Mouse (Mus musculus): ENCODE measurements around the gene Tbc1d23. TPM values are rescaled to one million over a fixed set of nuclear protein-coding genes. Genes with fewer than 3 reads are reported as not detected.
A peak's percentile ranks its signal among the peaks of the same experiment; 100 is the strongest.

Gene Tbc1d23
- polyA plus RNA-seq, 3 experiments from 2014 or later: 19.6 to 46.0 (median 28.1) TPM

DNA sequence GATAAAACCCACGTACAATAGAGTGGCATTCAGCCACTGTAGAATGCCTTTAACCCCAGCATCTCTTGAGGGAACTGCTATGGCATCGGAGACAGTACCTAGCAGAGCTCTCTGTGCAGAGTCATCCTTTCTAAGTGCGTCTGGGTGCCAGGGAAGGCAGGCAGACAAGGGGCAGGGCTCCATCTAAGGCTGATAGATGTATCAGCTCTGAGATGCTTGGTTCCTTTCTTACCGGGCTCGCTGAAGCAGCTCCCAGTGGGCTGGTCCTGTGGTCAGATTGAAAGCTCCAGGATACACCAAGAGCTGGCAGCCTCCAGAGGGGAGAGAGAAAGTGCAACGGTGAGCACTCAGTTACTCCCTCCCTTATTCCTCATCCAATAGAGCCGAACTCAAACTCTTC is 71.5 kb downstream of the Tbc1d23 start:
- no peak for ATAC-seq

DNA sequence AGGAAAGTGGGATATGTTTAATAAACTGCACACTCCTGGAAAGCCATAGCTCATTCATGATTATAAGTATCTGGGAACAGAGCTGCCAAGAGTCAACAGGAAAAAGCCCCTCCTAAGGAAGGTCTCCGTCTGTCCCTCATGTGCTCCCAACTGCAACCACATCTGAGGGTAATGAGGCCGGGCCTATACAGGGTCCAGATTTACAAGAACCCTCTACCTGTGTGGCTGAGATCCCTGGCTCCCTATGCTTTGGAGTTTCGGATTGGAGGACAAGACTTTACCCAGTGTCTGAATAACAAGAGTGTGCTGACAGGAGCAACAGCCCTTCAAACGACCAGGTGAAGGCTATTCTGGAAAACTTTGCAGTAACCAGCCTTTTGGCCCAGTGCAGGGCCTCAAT is 73.6 kb downstream of the Tbc1d23 start:
- no peak for ATAC-seq

DNA sequence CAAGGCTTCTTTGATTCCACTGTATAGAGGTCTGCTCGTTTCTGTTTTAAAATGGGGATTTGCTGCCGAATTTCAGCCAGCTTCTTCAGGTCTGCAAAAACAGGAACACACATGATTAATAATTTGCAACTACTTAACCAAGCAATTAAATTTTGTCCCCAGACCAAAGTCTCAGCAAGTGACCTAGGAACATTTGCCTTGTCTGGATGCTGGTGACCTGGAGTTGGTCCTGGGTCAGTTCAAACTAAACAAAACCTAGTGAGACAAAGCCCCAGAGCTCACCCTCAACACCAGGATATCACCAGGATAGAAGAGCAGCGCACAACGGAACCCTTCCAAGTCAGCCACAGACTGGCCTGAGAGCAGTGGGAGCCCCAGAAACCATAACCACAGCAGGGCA is 74.2 kb downstream of the Tbc1d23 start:
- ATAC-seq: no peak

GRCm38 (mm10) chr16:57155899-57156298 is 75.4 kb downstream of the Tbc1d23 start:
- ATAC-seq: no peak

GRCm38 (mm10) chr16:57151437-57151836 is 79.9 kb downstream of the Tbc1d23 start:
- no peak for ATAC-seq

GRCm38 (mm10) chr16:57144741-57145140 is 86.6 kb downstream of the Tbc1d23 start:
- no peak for ATAC-seq

DNA sequence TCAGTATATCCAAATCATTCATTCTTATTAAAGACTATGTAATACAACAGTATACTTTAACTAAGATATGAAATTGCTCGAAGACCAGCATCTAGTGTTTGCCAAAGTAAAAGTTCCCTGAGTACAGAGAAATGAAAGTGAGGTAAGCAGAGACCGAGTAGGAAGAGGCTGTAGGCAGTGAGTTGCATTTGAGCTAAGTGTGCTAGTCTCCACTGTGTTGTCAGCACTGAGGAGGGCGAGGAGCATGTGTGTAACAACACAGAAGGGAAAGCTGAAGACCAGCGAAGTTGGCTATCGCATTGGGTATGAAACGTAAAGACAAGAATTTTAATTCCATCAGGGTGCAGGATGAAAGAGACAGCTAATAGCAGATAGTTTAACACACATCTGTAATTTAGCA is 97.7 kb downstream of the Tbc1d23 start:
- no peak for ATAC-seq

DNA sequence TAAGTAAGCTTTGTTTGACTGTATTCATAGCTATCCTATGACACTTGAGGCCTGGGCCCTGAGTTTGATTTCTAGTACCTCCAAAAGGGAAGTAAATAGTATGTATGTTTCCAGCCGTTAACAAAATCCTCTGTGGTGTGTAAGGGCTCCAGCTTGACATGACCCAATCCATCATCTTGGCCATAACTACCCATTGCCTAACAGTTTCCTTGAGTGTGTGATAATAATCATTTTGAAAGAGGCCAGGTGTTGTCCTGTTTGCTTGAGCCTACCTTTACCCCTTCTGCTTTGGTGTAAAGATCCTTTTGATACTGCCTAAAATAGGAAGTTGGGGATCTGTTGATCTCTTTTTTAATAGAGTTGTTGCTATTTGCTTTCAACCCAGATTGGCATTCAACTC is 99.0 kb downstream of the Tbc1d23 start:
- ATAC-seq: no peak

- ATAC-seq: no peak
These were observed 99.8 kb downstream of the Tbc1d23 start for GRCm38 (mm10) chr16:57131544-57131943.

GRCm38 (mm10) chr16:57130752-57131400 is 100.4 kb downstream of the Tbc1d23 start:
- no peak for ATAC-seq

- no peak for ATAC-seq
These were observed 103.5 kb downstream of the Tbc1d23 start for GRCm38 (mm10) chr16:57127825-57128224.

DNA sequence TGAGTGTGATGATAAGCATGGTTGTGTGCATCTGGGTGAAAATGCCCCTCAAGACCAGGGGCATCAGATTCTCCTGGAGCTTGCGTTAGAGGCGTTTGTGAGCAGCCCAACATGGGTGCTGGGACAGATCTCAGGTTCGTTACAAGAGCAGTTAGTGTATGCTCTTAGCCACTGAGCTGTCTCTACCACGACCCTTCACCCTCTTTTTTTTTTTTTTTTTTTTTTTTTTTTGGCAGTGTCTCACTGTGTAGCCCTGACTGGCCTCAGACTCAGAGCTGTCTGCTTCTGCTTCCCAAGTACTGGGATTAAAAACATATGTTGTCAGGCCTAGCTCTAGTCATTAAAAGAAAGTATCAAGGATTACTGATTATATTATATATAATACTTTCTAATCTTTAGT is 105.0 kb downstream of the Tbc1d23 start:
- no peak for ATAC-seq

GRCm38 (mm10) chr16:57122682-57123445 is 108.4 kb downstream of the Tbc1d23 start:
- ATAC-seq: no peak

GRCm38 (mm10) chr16:57121816-57122415 is 109.4 kb downstream of the Tbc1d23 start:
- peak; percentile 1 for ATAC-seq

DNA sequence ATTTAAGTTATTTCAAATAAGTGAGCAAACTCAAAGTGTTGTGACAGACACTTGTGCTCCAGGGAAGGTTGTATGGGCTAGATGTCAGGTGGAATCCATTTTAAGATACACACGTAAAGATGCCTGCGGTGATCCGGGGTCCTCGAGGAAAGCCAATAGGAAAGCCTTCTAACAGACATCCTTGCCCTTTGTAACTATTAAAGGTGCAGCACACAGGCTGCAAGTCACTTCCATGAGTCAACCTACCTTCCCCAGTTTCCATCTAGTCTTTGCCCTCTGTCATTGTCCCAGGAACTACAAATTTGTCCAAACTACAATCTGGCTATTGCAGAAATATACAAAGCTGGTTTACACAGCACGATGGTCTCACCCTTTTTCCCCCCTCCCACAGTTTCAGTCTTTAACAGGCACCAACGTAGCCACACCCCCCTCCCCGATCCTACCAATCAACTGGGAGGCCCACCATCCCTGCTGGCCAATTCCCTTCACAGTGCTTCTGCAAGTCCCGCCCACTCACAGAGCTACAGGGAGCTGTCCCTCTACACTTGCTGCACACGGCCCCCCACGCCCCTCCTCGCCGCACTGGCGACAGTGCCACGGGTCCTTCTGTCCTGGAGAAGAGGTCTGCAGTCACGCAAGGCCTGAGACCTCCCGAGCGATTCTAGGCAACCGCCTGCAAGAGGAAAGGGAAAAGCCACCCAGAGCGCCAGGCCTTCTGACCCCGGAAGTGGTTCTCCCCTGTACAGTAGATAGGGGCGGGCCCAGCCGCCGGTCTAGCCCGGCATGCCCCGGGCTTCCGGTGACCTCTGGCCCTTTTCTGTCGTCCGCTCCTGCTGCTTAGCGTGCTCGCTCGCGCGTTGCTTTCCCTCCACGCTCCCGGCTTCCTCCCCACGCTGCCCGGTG is 110.1 kb downstream of the Tbc1d23 start, which contains the start of gene Tomm70a:
TSS of gene Tomm70a (plus strand) at position 791 of the 903 bp plus-strand sequence.
- peak; percentile 94 for ATAC-seq

Other genes starting within 250 kb of the Tbc1d23 start
- gene Tmem45a2, start 160.1 kb downstream of the Tbc1d23 start, polyA plus RNA-seq (2017; shearing (Covaris generic)): not detected
- gene Tomm70a, start 109.8 kb downstream of the Tbc1d23 start, polyA plus RNA-seq (2017; shearing (Covaris generic)): 10 to 100 TPM; 10.8 to 14.7 (median 11.7) TPM
- gene Nit2, start 64.2 kb downstream of the Tbc1d23 start, polyA plus RNA-seq (2017; shearing (Covaris generic)): 10 to 100 TPM; 28.0 to 37.5 (median 37.5) TPM
- under 1 TPM in 1 of 3 experiments, not detected in 2; 0.11 TPM for gene Tmem30c, start 61.4 kb upstream of the Tbc1d23 start, polyA plus RNA-seq (2017; shearing (Covaris generic))
- 10 to 100 TPM in 2 of 3 experiments, 1 to 10 TPM in 1; 7.9 to 20.4 (median 17.6) TPM for gene Filip1l, start 121.6 kb upstream of the Tbc1d23 start, polyA plus RNA-seq (2017; shearing (Covaris generic))